Mouse (Mus musculus) spleen, adult 2 months (tissue): ENCODE measurements around the gene Notum. TPM values are rescaled to one million over a fixed set of nuclear protein-coding genes. Genes with fewer than 3 reads are reported as not detected.

Source experiments
- DNase-seq, 2 experiments: peaks; one replicate each; pipeline versions ENCODE4 v3.0.0 to v3.0.0-alpha.2; 2012 to 2021; ENCODE audit warnings: low spot score in 2 of 2, low read depth in 1 of 2
- H3K27ac ChIP-seq: fragments of 200-500 bp; 2 replicates; pipeline ENCODE4 v1.5.1; 2012; ENCODE audit warnings: low read length, inconsistent platforms; ENCODE audit not compliant: insufficient read depth
- H3K27me3 ChIP-seq: fragments of 200-500 bp; 2 replicates; pipeline ENCODE4 v1.6.1; 2012; ENCODE audit warnings: mild to moderate bottlenecking, moderate library complexity, low read length, inconsistent platforms; ENCODE audit not compliant: control insufficient read depth, insufficient read depth
- H3K36me3 ChIP-seq: fragments of 200-500 bp; 2 replicates; pipeline ENCODE4 v1.6.1; 2012; ENCODE audit warnings: mild to moderate bottlenecking, low read length, inconsistent platforms; ENCODE audit not compliant: control insufficient read depth, insufficient read depth
- H3K4me1 ChIP-seq: fragments of 200-500 bp; 2 replicates; pipeline ENCODE4 v1.6.1; 2011; ENCODE audit warnings: inconsistent platforms; ENCODE audit not compliant: control insufficient read depth, insufficient read depth, insufficient read length
- H3K4me3 ChIP-seq: fragments of 200-500 bp; 2 replicates; pipeline ENCODE4 v1.5.1; 2011; ENCODE audit warnings: mild to moderate bottlenecking, inconsistent platforms; ENCODE audit not compliant: insufficient read depth, insufficient read length; ENCODE audit errors: extremely low read depth
- CTCF ChIP-seq: fragments of 200-500 bp; IDR thresholded peaks from 2 replicates; pipeline ENCODE4 v1.5.1; 2011; ENCODE audit warnings: mild to moderate bottlenecking, inconsistent platforms; ENCODE audit not compliant: insufficient read depth, insufficient read length, insufficient replicate concordance; ENCODE audit errors: extremely low read depth
- POLR2A ChIP-seq: fragments of 200-500 bp; IDR thresholded peaks from 2 replicates; pipeline ENCODE4 v1.6.1; 2011; ENCODE audit warnings: low read depth, low read length, inconsistent platforms
- WGBS: fragments of 180-500 bp; shearing (Covaris S2); methylation state at CpG from one replicate; pipeline ENCODE4 v1.1.7; 2018; 5-methylcytosine and 5-hydroxymethylcytosine counted together
- polyA plus RNA-seq: library from polyadenylated mRNA; depleted of rRNA; stranded (reverse); fragments of >200 nt; gene quantifications from 2 replicates; pipeline ENCODE4 v1.2.3, GENCODE M21; 2012

The Notum gene
- polyA plus RNA-seq, 1 experiment, result 0.08 TPM

DNA sequence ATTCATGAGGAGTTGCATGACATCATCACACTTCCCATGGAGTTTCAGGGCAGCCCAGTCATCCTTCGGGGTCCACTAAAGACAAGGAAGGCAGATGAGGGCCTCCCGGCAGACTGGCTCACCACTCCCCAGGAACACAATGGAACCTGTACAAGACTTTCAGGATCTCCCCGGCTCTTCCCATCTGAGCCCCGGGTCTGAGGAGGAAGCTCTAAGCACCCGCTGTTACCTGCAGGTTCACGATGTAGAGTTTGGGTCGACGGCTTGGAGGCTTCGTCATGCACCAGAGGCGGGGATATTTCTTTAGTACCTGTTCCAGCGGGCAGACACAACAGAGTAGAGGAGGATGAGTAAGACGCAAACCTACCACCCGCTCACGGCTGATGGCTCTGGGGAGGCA, 40.8 kb downstream of the Notum start:
- no peaks in the 10 kb centered on the region for H3K27me3 ChIP-seq
- H3K4me1 ChIP-seq, result peaks cover 10% of the 10 kb centered on the region; the same call in 1 of the 2 replicates
- no peak for DNase-seq
- H3K27ac ChIP-seq, result no peak overlapping the region
- 93% methylated on average over 14 of the region's 14 CpGs for WGBS
- H3K4me3 ChIP-seq, result no peak overlapping the region
- TF ChIP-seq POLR2A, result no peak
- no peak for TF ChIP-seq CTCF
- H3K36me3 ChIP-seq, result peaks cover 39% of the 10 kb centered on the region

GRCm38 (mm10) chr11:120618619-120619535, 42.1 kb downstream of the Notum start:
- no peaks in the 10 kb centered on the region for H3K27me3 ChIP-seq
- no peak overlapping the region for H3K4me3 ChIP-seq
- WGBS, result 95% methylated on average over 25 of the region's 25 CpGs
- H3K36me3 ChIP-seq, result peaks cover 39% of the 10 kb centered on the region
- peaks cover 8% of the 10 kb centered on the region; the same call in 1 of the 2 replicates for H3K4me1 ChIP-seq
- TF ChIP-seq CTCF, result no peak
- TF ChIP-seq POLR2A, result no peak
- H3K27ac ChIP-seq, result no peak overlapping the region
- no peak for DNase-seq

DNA sequence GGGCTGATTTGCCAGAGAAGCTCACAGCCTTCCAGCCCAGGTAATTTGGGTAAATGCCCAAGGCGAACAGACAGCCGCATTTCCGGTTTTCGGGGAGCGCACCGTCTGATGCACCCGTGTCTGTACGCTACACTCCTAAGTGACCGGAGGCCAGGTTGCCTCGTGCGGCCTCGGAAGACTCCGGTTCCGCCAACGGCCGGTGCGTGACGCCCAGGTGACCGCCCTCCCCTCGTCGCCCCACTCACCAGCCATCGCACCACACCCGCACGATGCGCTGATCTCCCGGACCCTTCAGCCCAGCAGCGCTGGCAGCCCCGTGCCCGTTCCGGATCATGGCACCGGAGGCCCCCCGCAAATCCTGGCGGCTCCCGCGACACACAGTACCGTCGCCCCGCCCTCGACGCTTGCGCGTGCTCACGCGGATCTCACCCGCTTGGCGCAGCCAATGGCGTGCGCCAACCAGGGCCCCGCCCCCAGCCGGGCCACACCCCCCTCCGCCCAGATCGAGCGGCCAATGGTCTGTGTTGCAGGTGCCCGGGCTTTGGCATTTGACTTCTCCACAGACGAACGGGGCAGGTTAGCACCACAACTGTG, 43.4 kb downstream of the Notum start, which contains the start of gene Pcyt2:
Gene Pcyt2, minus strand, starts transcription at position 418 of the 594 bp plus-strand sequence.
- H3K4me3 ChIP-seq, result peak within 1 kb of the TSS; percentile 85
- under 1% methylated on average over 56 of the region's 56 CpGs for WGBS
- peaks cover 34% of the 10 kb centered on the region for H3K36me3 ChIP-seq
- H3K27ac ChIP-seq, result peak within 1 kb of the TSS; percentile 76
- TF ChIP-seq POLR2A (peak; percentile 42; the same call in 1 of the 2 replicates), CTCF (no peak)
- no peaks in the 10 kb centered on the region for H3K27me3 ChIP-seq
- DNase-seq, result peak; percentile 76 to 90
- H3K4me1 ChIP-seq, result peaks cover 6% of the 10 kb centered on the region; the same call in 1 of the 2 replicates

DNA sequence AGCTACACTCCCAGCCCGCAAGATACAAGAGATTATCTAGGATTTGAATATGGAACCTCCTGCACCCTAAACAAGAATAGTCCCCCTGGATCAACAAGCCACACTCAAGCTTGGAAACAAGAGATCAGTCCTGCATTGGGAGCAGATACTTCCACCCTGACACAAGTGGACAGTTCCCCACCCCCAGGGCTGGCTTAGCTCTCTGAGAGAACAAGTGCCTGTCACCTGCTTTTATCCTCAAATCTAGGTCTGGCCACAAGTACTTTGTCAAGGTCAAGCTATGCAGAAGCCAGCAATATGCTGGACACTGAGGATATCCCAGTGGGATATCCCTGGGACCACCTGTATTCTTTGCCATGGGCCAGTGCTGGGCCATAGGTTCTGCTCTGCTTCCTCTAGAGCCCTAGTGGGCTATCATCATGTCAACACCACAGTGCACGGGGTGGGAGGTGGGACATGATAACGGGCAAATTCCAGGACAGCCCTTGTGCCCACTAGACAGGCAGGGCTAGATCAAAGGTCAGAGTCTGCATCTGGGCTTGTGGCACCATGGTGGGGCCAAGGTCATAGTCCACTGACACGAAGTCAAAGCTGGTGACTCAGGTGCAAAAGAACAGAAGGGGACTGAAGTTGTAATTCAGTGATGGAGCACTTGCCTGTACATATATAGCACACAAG, 44.2 kb downstream of the Notum start:
- Histone ChIP-seq H3K4me3 (peak overlapping the region; percentile 85; the same call in 1 of the 2 replicates), H3K4me1 (peaks cover 6% of the 10 kb centered on the region; the same call in 1 of the 2 replicates), H3K36me3 (peaks cover 32% of the 10 kb centered on the region), H3K27ac (no peak overlapping the region), H3K27me3 (no peaks in the 10 kb centered on the region)
- no peak for TF ChIP-seq CTCF
- TF ChIP-seq POLR2A, result no peak
- DNase-seq, result no peak
- WGBS, result 49% methylated on average over 4 of the region's 4 CpGs

- Histone ChIP-seq H3K4me3 (no peak overlapping the region), H3K4me1 (peaks cover 6% of the 10 kb centered on the region; the same call in 1 of the 2 replicates), H3K36me3 (peaks cover 30% of the 10 kb centered on the region), H3K27me3 (no peaks in the 10 kb centered on the region), H3K27ac (no peak overlapping the region)
- no peak for DNase-seq
- TF ChIP-seq CTCF (no peak), POLR2A (no peak)
- 86% methylated on average over 11 of the region's 11 CpGs for WGBS
Measured at GRCm38 (mm10) chr11:120615606-120616203, 45.3 kb downstream of the Notum start.

DNA sequence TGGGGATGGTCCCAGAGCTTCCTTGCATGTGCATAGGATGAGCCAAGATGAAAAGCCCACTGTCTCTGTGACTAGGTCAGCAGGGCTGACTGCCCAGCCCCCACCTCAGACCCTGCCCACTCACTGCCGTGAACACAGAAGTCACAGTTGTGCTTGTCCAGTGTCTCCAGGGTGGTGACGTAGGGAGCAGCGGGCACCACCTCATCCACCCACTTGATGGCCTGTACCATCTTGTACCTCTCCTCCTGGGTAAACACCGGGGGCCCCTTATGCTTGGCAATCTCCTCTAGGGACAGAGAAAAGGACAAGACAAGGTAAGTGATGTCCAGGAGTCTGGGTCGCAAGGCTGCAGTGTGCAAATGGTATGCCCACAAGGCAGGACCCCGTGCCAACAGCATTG, 45.8 kb downstream of the Notum start:
- DNase-seq, result no peak
- no peak overlapping the region for H3K27ac ChIP-seq
- peaks cover 26% of the 10 kb centered on the region for H3K36me3 ChIP-seq
- H3K4me3 ChIP-seq, result no peak overlapping the region
- H3K4me1 ChIP-seq, result peaks cover 6% of the 10 kb centered on the region; the same call in 1 of the 2 replicates
- no peaks in the 10 kb centered on the region for H3K27me3 ChIP-seq
- WGBS, result 97% methylated on average over 6 of the region's 6 CpGs
- TF ChIP-seq POLR2A (no peak), CTCF (no peak)
